Mouse (Mus musculus): ENCODE data around the gene Gphb5.
"Not testable (repeated sequence)": the region's sequence is repeated elsewhere in the genome, so short reads cannot be mapped to it uniquely, and the experiment has no call there.

Gphb5 gene

DNA sequence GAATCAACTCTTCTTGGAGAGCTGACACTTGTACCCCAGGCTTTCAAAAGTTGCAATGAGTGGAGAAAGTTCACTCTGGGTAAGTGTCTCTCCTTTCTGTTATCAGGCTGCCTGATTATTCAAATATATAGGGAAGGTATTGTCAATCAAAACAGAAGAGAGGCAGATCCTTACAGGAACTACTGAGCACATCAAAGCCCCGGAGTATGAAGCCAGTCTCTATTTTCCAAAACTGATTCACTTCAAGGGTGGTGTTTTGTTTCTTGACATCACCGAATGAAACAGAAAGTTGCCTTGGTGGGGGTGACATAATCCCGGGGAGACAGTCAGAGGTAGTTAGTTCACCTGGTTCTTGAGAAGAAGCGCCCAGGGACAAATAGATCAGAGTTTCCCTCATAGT, at the start of gene Gphb5:
Gene Gphb5 (minus strand): TSS at position 101 of the 400 bp plus-strand sequence.
- no peak for DNase-seq (ENCODE audit: low spot score in 2 of 2)

DNA sequence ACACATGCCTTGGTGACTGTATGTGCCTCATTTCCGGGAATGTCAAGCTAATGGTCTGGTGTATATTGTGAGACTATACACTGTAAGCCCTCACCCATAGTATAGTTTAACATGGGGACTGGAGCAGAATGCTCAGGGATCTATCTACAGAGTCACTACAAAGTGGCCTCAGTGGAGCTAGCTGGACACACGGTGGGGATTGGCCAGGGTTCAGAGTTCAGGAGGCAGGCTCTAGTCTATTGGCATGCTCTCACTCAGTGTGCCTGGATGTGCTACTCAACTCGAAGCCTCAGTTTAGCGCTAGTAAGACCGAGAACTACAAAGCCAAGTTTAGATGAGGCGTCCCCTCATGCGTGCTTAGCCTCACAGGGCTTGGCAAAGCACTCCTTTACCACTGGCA, 49.6 kb upstream of the Gphb5 start:
- DNase-seq (ENCODE audit: low spot score in 2 of 2) = no peak

DNA sequence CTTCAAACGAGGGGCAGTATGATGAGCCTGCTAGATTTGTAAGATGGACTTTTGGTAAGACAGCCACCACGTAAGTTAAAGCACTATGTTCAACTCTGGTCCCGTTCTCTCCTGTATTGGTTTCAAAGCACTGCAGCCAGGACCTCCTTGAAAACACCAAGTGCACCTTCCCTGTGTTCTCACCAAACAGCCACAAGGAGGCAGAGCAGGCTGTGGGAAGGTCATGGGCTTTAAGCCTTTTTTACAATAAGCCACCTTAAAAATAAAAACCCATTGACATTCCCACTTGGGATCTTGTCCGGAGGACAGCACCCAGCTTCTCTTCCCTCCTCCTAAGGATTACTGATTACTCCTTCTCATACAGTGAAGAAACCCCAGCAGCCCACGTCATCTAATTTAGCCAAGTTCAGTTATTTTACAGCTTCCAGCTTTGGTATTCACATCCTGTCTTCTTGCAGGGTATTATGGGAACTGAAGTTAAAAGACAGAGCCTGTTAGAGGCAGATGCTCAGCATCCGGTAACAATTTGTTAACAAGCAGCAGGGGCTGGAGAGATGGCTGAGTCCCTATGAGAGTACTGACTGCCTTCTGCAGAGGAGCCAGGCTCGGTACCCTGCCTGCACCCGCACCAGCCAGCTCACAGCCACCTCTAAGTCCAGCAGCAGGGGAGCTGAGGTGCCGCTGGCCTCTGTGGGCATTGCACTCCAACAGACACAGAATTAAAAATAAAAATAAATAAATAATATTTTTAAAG, 47.6 kb upstream of the Gphb5 start:
- DNase-seq (ENCODE audit: low spot score in 2 of 2) = peak in 1 of 2 experiments; percentile 29

DNA sequence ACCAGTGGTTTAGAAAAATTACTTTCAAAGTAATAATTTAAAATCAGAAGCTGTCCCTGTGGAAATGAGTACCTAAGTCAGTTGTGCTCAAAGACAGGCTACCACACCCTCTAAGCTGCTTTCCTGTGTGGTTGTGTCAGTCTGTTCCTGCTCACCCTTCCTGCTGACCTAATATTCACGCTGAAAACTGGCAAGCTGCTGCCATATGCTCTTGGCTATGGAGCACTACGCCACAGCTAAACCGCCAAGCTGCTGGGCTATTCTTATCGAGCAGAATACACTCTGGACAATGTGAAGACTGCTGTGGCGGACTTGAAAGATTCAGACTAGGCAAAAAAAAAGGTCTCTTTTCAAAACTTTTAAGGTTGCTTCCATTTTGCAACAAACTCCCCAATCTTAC, 44.0 kb upstream of the Gphb5 start:
- DNase-seq (ENCODE audit: low spot score in 2 of 2) = no peak

DNA sequence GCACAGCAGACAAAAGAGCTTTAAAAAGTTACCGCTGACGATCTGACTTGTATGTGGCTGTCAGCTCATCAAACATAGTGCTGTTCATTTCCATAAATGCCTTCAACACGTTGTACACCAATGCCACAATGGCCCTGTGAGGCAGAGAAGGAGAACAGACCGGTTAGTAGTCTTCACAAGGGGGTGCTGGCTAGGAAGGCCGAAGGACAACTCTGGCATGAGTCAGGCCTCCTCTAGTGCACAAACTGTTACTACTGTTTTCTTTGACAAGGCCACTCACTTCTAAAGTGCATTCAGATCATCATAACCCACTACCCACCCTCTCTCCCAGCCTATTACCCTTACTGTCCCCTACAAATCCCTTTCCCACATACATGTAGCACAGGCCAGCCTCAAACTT, 43.1 kb upstream of the Gphb5 start:
- no peak for DNase-seq (ENCODE audit: low spot score in 2 of 2)

DNA sequence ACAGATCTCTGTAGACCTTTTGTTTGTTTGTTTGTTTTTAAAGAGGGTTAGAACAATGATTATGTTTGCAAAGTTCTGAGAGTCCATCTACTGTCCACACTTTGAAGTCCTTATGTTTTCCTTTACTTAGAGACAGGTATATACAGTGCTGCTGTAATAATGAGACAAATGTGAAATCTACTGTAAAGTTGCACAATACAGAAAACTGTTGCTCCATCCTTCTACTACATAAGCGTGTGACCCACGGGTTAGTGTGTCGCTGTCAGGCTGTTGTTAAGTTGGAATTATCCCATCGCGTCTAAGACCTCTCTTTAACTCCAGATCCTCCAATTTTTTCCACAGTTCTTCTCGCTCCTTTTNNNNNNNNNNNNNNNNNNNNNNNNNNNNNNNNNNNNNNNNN, 36.9 kb upstream of the Gphb5 start:
- no peak for DNase-seq (ENCODE audit: low spot score in 2 of 2)

DNA sequence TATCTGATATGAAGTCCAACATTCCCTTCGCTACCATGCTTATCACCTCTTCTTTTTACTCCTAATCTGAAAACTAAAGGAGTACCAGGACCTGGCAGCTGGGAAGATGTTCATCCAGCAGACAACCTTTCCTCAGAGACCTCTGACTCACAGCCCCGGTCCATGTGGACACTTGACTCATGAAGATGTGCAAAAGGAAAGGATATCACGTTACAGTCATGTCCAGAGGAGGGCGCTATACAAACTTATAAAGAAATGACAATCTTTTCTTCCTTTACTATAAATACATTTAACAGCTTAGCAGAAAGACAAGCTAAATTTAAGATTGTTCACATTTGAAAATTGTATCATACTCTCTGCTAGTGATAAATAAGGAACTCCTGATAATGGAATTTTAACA, 36.4 kb upstream of the Gphb5 start:
- DNase-seq (ENCODE audit: low spot score in 2 of 2) = no peak

DNA sequence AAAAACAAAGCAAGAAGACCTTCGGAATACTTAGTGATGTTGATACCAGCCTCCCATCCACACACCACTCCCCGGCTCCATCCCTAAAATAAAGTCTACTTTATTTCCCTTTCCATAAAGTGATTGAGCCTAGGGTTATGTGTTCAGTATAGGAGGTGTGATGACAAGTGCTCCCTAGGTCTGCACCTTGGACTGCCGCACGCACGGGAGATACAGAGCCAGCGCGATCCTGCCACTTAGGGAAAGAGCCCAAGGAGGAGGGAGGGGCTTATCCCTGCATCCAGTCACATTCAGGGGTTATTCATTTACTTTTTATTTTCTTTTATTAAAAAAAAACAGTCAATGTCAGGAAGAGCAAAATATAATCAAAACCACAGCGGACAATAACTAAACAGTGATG, 34.0 kb upstream of the Gphb5 start:
- DNase-seq (ENCODE audit: low spot score in 2 of 2) = no peak

DNA sequence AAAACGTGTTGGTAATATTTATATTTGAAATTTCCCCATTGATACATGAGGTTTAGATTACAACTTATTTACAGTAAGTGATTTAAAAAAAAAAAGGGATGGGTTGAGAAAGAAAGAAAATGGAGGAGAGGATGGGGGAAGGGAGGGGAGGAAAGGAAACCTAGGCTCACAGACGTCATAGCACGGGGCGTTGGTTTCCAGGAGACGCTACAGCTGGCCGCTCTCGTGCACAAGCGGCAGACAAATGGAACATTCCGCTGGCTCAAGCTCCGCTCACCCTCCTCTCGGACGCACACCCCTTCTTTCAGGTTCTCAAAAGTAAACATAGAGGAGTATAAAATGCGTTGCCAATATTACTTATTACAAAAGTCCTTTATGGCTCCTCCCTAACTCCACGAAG, 33.4 kb upstream of the Gphb5 start:
- DNase-seq (ENCODE audit: low spot score in 2 of 2) = no peak

DNA sequence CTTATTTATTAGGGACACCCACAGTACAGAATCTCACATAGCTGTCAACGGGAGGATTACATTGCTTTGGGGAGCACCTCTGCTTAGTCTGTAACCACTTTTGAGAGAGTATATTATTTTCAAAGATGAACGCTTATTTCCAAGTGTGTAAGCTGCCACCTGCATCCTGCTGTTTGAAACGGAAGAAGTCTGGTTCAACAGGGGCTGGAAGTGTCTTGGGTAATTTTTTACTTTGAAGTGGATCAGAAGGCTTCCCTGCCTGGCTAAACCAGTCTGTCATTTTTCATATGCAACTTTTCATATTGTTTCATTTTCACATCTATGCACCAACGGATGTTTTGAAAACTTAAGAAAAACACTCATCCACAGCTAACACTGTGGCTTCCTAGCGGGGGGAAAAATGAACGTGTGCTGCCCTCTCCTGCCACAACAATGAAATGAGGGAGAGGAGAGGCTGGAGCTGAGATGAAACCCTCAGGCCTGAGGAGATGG, 32.9 kb upstream of the Gphb5 start:
- DNase-seq (ENCODE audit: low spot score in 2 of 2) = no peak

DNA sequence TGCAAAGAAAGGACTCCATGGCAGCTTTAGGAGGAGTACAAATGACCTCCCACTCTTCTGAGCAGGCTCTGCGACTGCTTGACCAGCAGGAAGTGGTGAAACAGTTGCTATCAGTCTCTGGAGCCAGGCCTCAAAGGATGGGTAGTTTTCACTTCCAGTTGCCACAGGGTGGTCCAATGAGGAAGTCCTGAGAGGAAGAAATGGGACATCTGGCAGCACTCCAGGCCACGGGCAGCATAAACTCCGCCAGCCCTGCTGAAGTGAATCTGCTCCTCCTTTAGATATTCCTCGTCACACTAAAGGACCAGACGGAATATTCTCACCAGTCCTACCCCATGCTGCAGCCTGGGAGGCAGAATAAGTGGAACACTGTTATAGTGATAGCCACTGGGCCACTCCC, 32.3 kb upstream of the Gphb5 start:
- DNase-seq (ENCODE audit: low spot score in 2 of 2) = no peak

DNA sequence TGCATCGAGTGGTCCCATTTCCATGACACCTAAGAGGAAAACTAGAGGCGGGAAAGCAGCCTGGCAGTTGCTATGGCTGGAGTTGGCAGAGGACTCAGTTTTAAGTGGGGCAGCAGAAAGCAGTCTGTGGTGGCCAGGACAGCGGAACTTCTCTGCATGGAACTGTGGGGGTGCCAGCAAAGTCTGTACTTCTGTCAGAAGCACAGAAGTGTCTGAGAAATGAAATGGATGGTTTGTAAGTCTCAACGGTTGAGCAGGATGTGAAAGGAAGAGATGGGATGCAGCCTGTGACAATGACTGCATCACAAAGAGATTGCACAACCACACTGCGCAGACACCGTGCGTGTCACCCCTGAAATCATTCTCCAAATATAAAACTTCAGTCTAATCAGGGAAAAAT, 29.7 kb upstream of the Gphb5 start:
- no peak for DNase-seq (ENCODE audit: low spot score in 2 of 2)

DNA sequence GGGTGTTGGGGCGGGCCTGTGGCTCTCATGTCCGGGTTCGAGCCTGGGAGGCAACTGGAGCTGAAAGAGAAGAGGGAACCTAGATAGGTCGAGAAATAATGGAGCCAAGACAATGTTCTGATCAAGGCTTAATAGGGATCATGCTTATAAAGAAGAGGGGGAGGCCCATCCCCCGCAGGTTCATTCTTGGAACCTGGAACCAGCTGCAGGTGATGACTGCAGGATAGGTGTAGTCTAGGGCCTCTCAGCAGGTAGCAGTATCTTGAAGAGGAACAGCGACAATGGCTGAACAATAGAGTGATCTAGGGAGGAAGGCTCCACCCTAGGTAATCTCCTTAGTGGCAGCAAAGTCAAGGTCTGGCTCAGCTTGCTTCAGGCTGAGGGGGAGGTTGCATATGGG, 15.8 kb upstream of the Gphb5 start:
- not testable (repeated sequence) for DNase-seq (ENCODE audit: low spot score in 2 of 2)

DNA sequence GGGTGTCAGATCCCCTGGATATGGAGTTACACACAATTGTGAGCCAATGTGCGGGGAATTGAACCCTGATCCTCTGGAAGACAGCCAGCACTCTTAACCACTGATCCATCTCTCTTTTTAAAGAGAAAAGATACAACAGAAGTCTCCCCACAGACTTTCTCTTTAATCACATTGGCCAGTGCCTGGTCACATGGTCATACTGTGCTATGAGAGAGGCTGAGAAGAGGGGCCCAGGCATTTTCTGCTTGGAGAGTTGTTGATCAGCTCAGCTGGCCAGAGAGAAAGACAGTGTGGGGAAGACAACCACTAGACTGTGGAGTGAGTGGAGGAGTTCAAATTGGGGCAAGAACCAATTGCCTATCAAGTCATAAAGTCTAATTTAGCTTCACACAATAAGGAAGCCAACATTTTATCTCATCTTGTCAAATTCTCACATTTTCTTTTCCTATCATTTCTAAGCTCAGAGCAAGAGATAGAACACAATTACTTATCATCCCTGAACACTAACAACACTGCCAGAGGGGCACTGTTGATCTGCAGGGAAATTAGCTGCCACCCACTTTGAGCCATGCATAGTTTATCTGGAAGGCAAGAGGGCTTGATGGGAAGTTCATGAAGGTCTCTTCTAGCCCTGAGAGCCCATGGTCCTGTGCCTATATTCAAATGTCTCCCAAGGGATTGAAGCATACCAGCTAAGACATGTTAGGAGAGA, 13.3 kb upstream of the Gphb5 start:
- no peak for DNase-seq (ENCODE audit: low spot score in 2 of 2)

DNA sequence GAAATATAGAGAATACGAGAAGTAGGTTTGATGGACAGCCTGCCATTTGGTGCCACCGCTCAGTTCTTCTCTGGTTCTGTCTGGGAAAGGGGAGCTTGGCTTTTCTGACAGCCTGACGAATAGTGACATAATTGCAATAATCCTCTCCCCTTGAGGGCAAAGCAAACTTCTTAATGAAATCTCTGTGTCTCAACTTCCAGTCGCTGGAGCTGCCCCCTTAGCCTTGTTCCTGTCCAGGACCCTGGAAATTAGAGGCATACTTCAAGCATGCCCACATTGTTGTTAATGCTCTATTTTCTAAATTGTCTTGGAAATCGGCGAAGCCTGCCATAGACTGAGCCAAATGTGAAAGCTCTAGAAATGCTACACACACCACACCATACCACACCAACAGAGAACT, 12.1 kb upstream of the Gphb5 start:
- DNase-seq (ENCODE audit: low spot score in 2 of 2) = no peak

DNA sequence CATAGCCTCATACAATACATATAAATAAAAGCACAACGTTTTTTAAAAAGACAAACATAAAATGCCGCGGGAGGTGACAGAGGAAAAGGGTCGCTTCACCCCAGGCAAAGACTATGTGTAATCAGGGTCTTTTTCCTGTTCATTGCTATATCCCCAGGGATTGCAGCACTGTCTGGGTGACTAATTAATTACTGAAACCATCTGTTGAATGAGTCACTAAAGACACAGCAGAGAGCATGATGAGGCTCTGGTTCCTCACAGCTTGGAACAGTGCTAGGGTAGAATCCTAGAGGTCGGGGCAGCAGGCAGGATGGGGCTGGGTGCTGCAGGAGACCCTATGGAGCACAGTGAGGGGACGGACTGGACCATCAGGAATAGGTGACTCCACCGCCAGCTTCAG, 9.3 kb upstream of the Gphb5 start:
- DNase-seq (ENCODE audit: low spot score in 2 of 2) = no peak

DNA sequence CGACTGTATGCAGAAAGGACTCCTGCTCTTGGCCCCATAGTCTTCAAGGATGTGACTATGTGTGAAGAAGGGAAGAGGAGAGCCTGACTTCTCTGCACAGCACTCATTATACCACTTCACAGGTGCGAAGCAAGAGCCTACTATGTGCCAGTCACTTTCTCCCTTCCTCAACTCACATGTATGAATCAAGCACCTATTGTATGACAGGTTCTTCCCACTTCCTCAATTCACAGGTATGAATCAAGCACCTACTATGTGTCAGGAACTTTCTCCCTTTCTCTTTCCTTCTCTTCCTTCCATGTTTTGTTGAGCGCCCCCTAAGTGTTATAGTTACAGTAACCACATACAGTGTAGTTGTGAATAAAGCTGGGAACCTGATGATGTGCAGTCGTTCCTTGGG, 8.2 kb upstream of the Gphb5 start:
- DNase-seq (ENCODE audit: low spot score in 2 of 2) = no peak

DNA sequence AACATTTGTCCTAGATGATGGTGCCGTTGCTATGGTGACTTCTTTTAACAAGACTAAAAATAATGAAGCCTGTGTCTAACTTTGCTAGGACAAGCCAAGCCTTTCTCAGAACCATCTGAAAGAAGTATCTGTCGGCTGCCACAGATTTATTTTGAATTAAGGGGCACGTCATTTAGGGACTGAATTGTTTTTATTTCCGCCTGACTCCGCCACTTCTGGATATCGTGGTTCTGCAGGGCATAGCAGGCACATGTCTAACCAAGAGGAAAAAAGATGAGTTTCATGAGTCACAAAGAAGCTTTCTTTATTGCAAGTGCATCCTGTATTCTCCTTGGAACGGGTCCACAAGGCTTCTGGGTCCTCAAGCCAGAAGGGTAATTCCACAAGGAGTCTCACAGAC, 7.8 kb upstream of the Gphb5 start:
- DNase-seq (ENCODE audit: low spot score in 2 of 2) = no peak

DNA sequence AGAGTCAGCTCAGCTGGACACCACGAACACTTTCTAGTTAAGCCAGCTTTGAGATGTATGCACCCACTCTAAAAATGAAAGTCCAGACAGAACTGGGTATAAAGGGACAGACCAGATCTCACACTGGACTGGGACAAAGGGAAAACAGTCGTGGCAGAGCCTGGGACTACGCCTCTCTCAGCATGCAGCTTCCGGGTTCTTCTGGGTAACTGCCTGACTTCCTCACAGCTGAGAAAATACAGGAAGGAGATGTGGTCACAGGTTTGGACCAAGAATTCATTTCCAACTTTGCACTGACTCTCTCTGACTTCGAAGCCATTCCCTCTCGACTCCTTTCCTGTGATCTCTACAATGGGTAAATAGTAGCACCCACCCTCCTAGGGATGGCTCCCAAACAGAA, 1.6 kb downstream of the Gphb5 start:
- no peak for DNase-seq (ENCODE audit: low spot score in 2 of 2)

DNA sequence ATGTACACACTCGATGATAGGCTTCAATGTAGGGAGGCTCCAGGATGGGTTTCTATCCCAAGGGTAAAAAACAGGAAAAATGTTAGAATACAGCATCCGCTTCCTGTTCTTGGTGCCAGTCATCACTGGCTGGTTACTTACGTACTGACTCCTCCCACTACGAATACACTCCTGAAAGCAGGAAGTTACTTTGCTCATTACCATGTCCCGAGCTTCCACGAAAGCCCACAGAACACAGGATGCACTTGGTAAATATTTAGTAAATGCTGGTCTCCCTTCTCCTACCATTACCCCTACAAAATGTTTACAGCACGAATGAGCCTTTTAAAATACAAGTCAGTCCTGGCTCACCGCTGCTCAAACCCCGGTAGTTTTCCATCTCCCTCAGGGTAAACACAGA, 3.6 kb downstream of the Gphb5 start:
- DNase-seq (ENCODE audit: low spot score in 2 of 2) = no peak

DNA sequence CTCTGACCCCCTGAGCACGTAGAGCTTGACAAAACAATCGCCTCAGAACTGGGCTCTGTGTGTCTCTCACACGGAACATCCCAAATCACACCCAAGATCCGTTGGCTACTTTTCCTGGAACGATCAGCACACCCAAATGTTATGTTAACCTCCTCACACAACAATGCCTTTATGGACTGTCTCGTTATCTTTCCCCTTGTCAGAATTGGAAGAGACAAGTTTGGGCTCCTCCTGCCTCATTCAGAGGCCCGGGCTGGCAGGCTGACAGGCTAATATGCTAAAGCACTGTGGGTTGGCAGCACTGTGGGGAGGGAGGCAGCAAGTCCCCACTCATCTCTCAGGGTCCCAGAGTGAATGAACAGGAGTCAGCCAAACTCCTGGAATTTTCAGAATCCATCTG, 19.5 kb downstream of the Gphb5 start:
- DNase-seq (ENCODE audit: low spot score in 2 of 2) = no peak

DNA sequence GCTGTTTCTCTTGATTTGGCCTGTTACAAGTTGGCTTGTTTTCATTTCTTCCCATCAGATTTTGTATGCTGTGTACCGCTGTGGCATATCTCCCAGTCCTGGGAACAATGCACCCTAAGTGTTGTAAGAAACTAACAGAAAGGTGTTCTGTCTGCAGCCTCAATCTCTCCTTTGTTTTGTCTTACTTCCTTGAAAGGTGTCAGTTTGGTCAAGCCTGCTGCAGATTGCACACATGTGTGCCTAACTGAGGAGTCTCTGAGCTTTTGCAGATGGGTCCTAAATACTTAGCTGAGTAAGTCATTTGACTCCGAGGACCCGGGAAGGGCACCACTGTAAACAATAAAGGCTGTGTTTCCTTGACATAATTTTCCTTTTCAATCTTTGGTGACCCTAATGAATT, 20.0 kb downstream of the Gphb5 start:
- DNase-seq (ENCODE audit: low spot score in 2 of 2) = no peak

DNA sequence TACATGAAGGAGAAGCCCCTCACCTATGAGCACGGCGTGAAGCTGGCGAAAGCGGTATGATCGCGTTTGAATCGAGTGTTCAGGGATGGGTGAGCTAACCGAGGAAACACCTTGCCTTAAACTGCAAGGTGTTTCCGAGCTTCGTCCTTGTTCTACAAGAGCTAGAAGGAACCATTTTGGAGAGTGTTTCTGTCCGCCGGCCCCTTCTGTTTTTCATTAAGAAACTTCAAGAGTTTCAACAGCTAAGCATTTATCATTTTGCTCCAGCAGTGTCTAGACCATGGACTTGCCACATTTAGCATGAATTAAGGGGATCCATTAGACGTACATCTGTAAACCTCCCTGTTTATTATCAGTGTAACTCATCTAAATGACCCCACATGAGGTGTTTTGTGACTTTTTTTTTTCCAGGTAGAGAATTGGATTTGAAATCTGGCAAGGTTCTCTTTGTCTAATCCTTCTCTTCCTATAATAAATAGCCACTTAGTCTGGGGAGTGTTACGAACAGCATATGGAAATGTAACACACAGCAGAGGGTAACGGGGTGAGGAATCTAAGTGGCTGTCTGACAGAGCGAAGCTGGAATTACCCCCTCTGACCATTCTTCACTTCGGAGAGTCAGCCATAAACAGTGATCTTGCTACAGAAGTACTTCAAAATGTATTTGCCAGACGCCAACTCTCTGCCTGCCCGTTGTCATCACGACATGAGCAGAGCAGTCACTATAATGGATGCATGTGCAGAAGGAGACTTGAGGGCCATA, 22.4 kb downstream of the Gphb5 start:
- no peak for DNase-seq (ENCODE audit: low spot score in 2 of 2)

All from frontal cortex, postnatal 25 days (tissue).